Mouse (Mus musculus): ENCODE results near the gene Cox6a2. TPM values are rescaled to one million over a fixed set of nuclear protein-coding genes. Genes with fewer than 3 reads are reported as not detected.

Gene Cox6a2
- polyA plus RNA-seq, 1 experiment from 2014 or later, result 0.90 TPM

DNA sequence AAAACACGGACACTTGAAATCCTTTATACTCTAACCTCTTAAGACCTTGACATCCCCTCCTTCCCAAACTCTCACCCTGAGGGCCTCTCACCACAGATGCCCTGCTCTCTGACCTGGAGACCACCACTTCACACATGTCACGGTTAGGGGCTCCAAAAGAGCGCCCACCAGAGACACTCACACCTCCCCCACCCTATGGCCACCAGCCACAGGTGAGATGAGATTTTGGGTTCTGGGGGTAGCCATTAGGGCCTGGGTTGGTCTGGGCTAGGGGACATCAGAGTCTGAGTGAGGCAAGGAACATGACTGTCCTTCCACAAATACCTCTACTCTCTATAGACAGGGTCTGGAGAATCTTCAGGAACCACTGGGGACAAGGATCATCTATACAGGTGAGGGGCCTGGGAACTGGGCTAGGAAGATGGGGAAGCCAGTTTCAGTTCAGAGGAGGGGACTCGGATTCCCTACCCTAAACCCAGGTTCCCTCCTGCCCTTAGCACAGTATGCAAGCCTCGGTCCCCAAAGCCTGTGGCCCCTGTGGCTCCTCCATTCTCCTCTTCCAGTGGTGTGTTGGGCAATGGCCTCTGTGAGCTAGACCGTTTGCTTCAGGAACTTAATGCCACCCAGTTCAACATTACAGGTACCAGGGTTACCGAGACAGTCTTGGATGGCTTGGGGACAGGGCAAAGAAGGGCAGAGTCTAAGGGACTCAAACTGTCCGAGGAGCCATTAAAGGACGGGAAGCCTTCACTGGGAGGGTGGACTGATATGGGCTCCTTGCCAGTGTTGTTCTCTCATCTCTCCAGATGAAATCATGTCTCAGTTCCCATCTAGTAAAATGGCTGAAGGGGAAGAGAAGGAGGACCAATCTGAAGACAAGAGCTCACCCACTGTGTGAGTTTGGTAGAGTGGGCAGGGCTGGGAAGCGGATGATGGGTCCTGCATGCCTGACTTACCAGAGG, 42.2 kb upstream of the Cox6a2 start:
- no peak for TF ChIP-seq CTCF (IDR thresholded peaks at IDR 0.05; ENCODE audit: low read depth)
- Histone ChIP-seq H3K9me3 (ENCODE audit: control insufficient read depth) (no peaks in the 10 kb centered on the region), H3K9ac (ENCODE audit: low read depth, low read length) (peak overlapping the region; percentile 26; the same call in 1 of the 2 replicates), H3K4me2 (replicated peaks; ENCODE audit: low read depth) (peak overlapping the region; percentile 63), H3K27me3 (replicated peaks; ENCODE audit: control insufficient read depth, insufficient read depth, low read length) (no peaks in the 10 kb centered on the region), H3K4me3 (ENCODE audit: low read depth, low read length) (peak overlapping the region; percentile 56), H3K4me1 (replicated peaks; ENCODE audit: control insufficient read depth, insufficient read depth, low read length) (0 out of 2 replicates have a peak, but pooled peaks cover 6% of the 10 kb centered on the region), H3K27ac (ENCODE audit: low read depth, low read length) (no peak overlapping the region), H3K36me3 (ENCODE audit: control insufficient read depth, insufficient read depth) (peaks cover 28% of the 10 kb centered on the region)
- ATAC-seq, result no peak
- WGBS, result 74% methylated on average over 10 of the region's 10 CpGs

DNA sequence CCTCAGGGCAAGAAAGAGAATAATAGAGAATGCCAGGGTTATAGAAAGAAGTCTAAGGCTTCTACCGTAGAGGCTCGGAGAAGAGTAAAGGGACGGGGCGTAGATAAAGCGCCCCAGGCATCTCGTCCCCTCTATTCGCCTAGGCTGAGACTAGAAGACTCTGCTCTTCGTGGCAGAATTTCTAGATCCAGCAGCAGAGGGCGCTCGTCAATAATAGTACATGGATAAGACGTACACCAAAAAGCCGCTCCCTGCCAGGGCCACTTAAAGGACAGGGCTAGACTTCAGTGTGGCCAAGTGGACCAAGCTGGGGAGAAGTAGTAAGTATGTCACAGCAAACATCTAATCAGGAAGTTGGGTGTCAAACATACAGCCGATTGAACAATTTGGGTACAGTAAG, 41.3 kb upstream of the Cox6a2 start:
- H3K36me3 ChIP-seq (ENCODE audit: control insufficient read depth, insufficient read depth), result peaks cover 25% of the 10 kb centered on the region

DNA sequence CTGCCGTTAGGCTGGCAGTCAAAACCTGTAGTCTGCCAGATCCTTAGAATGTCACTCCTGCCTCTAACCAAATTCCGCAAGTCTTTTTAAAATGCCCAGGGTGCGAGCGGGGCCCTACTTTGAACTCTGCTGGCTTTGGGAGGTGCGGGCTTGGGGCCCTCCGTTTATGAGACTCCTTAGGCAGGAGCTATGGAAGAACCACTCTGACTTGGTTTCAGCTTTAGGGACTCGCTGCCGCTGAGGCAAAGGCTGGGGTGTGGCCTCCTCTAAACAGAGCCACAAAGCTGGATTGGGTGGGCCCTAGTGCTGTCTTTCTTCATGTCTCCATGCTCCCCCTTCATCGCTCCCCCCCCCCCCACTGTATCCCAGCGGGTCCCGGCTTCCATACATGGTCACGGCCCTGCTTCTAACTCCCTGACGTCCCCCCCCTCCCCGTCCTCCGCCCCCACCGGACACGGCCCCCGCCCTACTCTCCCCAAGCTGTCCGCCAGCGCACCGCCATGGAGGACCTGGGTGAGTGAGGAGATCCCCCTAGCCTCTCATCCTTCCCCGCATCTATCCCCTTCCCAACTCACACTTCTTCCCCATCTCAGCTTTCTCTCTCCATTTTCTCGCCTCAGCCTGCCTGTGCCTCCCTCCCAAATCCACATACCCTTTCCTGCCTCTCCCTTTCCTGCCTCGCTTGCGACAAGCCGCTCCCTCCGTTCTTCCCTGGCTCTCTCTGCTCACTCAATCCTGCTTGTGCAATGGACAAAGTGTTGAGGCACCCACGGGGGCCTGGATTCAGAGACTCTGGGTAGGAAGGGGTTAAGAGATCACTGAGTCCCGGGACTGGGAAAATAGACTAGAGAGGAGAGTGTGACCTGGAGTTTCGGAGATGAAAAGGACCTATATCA, 40.6 kb upstream of the Cox6a2 start, which contains the start of gene Tgfb1i1:
Gene Tgfb1i1 (plus strand): TSS at position 317 of the 896 bp plus-strand sequence.
- H3K36me3 ChIP-seq (ENCODE audit: control insufficient read depth, insufficient read depth), result peaks cover 28% of the 10 kb centered on the region
- WGBS, result 4% methylated on average over 29 of the region's 30 CpGs

More for the DNA sequence above, 41.3 kb upstream of the Cox6a2 start:
- WGBS, result 2% methylated on average over 13 of the region's 13 CpGs
- Histone ChIP-seq H3K27ac (ENCODE audit: low read depth, low read length) (peak overlapping the region; percentile 69), H3K4me2 (replicated peaks; ENCODE audit: low read depth) (peak overlapping the region; percentile 63), H3K27me3 (replicated peaks; ENCODE audit: control insufficient read depth, insufficient read depth, low read length) (no peaks in the 10 kb centered on the region), H3K9me3 (ENCODE audit: control insufficient read depth) (no peaks in the 10 kb centered on the region), H3K4me3 (ENCODE audit: low read depth, low read length) (peak overlapping the region; percentile 56), H3K9ac (ENCODE audit: low read depth, low read length) (peak overlapping the region; percentile 65), H3K4me1 (replicated peaks; ENCODE audit: control insufficient read depth, insufficient read depth, low read length) (0 out of 2 replicates have a peak, but pooled peaks cover 5% of the 10 kb centered on the region)
- ATAC-seq, result peak; percentile 50; the same call in 1 of the 2 replicates
- TF ChIP-seq CTCF (IDR thresholded peaks at IDR 0.05; ENCODE audit: low read depth), result peak; percentile 85

DNA sequence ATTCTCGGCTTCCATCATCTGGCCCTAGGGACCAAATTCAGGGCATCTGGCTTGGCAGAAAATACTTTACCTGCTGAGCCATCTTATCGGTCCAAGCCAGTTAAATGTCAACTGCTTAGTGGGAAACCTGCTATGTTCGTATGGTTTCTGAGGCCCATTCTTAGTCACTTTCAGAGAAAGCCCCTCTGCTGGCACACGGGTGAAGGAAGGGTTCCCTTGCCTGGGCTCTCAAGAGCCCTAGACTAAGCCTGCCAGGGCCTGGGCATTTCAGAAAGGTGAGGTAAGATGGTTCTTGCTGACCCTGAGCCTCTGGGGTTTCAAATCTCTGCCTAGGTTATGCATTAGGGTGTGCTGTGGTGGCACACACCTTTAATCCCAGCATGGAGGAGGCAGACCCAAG, 39.4 kb upstream of the Cox6a2 start:
- Histone ChIP-seq H3K4me3 (ENCODE audit: low read depth, low read length) (no peak overlapping the region), H3K4me1 (replicated peaks; ENCODE audit: control insufficient read depth, insufficient read depth, low read length) (0 out of 2 replicates have a peak, but pooled peaks cover 3% of the 10 kb centered on the region), H3K9ac (ENCODE audit: low read depth, low read length) (no peak overlapping the region), H3K36me3 (ENCODE audit: control insufficient read depth, insufficient read depth) (peaks cover 40% of the 10 kb centered on the region), H3K4me2 (replicated peaks; ENCODE audit: low read depth) (no peak overlapping the region), H3K27ac (ENCODE audit: low read depth, low read length) (no peak overlapping the region), H3K9me3 (ENCODE audit: control insufficient read depth) (no peaks in the 10 kb centered on the region), H3K27me3 (replicated peaks; ENCODE audit: control insufficient read depth, insufficient read depth, low read length) (no peaks in the 10 kb centered on the region)
- WGBS, result 91% methylated on average over 4 of the region's 4 CpGs
- ATAC-seq, result no peak
- no peak for TF ChIP-seq CTCF (IDR thresholded peaks at IDR 0.05; ENCODE audit: low read depth)

More for the DNA sequence above, 40.6 kb upstream of the Cox6a2 start, which contains the start of gene Tgfb1i1:
- Histone ChIP-seq H3K4me2 (replicated peaks; ENCODE audit: low read depth) (peak within 1 kb of the TSS; percentile 63), H3K4me3 (ENCODE audit: low read depth, low read length) (peak within 1 kb of the TSS; percentile 56), H3K4me1 (replicated peaks; ENCODE audit: control insufficient read depth, insufficient read depth, low read length) (0 out of 2 replicates have a peak, but pooled peaks cover 3% of the 10 kb centered on the region), H3K27me3 (replicated peaks; ENCODE audit: control insufficient read depth, insufficient read depth, low read length) (no peaks in the 10 kb centered on the region), H3K9me3 (ENCODE audit: control insufficient read depth) (no peaks in the 10 kb centered on the region), H3K27ac (ENCODE audit: low read depth, low read length) (peak within 1 kb of the TSS; percentile 69), H3K9ac (ENCODE audit: low read depth, low read length) (peak within 1 kb of the TSS; percentile 65)
- ATAC-seq, result peak; percentile 47
- TF ChIP-seq CTCF (IDR thresholded peaks at IDR 0.05; ENCODE audit: low read depth), result no peak

DNA sequence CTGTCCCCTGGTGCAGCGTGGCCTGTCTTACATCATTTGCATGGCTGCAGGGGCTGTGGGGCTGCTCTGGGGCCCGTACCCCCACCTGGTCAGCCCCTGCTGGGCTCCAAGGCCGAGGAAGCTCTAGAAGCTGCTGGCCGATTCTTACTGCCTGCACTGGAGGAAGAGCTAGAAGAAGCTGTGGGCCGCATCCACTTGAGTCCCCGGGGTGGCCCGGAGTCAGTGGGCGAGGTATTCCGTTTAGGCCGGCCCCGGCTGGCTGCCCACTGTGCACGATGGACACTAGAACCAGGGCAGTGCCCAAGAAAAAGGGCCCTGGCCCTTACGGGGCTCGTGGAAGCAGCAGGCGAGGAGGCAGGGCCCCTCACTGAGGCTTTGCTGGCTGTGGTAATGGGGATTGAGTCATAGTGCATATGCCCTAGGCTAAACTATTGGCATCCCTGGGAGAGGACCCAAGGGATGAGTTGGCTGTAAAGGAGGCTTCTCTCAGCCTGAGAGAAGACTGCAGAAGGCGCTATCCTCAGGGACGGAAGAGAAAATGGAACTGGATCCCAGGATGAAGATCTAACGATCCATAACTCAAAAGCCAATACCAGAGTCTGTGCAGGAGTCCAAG, 38.3 kb upstream of the Cox6a2 start:
- H3K9ac ChIP-seq (ENCODE audit: low read depth, low read length), result no peak overlapping the region
- H3K4me2 ChIP-seq (replicated peaks; ENCODE audit: low read depth), result no peak overlapping the region
- peaks cover 47% of the 10 kb centered on the region for H3K36me3 ChIP-seq (ENCODE audit: control insufficient read depth, insufficient read depth)
- H3K4me3 ChIP-seq (ENCODE audit: low read depth, low read length), result no peak overlapping the region
- H3K27me3 ChIP-seq (replicated peaks; ENCODE audit: control insufficient read depth, insufficient read depth, low read length), result no peaks in the 10 kb centered on the region
- no peaks in the 10 kb centered on the region for H3K4me1 ChIP-seq (replicated peaks; ENCODE audit: control insufficient read depth, insufficient read depth, low read length)
- no peak overlapping the region for H3K27ac ChIP-seq (ENCODE audit: low read depth, low read length)
- WGBS, result 93% methylated on average over 18 of the region's 18 CpGs
- no peak for TF ChIP-seq CTCF (IDR thresholded peaks at IDR 0.05; ENCODE audit: low read depth)
- H3K9me3 ChIP-seq (ENCODE audit: control insufficient read depth), result no peaks in the 10 kb centered on the region
- no peak for ATAC-seq

Measured in intestine, postnatal 0 days (tissue).